Comparison of ENCODE assay signal across 8 mouse cellular contexts in the genomic region with DNA sequence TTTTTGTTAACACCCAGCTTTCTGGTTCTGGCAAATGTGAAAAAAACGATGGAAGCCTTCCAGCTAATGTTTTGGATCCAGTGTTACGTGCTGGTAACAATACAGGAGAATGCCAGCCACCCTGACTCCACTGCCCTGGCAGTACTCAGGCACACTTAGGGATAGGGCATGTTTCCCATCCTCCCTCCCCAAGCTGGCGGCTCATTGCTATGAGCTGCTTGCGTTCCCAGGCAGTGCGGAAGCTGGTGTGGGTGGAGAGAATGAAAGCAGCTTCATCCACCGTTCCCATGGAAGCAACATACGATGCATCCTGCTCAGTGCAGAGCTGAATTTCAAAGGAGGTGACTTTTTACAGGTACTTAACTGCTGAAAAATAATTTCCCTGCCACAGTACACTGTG. TPM values are rescaled to one million over a fixed set of nuclear protein-coding genes. Genes with fewer than 3 reads are reported as not detected.
A peak's percentile ranks its signal among the peaks of the same experiment; 100 is the strongest.
DNase-seq lines count a peak whose midpoint lies in the region; ATAC-seq and TF ChIP-seq lines count a peak whose summit lies in the region.

No protein-coding gene starts in this region.

- peak overlapping the region; percentile 40 for H3K9ac ChIP-seq in forebrain, postnatal 0 days
- peak overlapping the region; percentile 13; the same call in 1 of the 2 replicates for H3K9ac ChIP-seq in midbrain, embryonic 15.5 days

- 8% methylated on average over 7 of the region's 7 CpGs for WGBS in forebrain, postnatal 0 days
- WGBS in midbrain, embryonic 15.5 days, result 5% methylated on average over 7 of the region's 7 CpGs

- H3K4me2 ChIP-seq in forebrain, postnatal 0 days (ENCODE audit: low read depth), result peak overlapping the region; percentile 38
- peak overlapping the region; percentile 40 for H3K4me2 ChIP-seq in midbrain, embryonic 15.5 days

- 0 out of 2 replicates have a peak overlapping the region, but pooled peaks have one; percentile 3 for H3K4me3 ChIP-seq in forebrain, postnatal 0 days (ENCODE audit: low read depth, low read length)
- H3K4me3 ChIP-seq in midbrain, embryonic 15.5 days, result peak overlapping the region; percentile 1; the same call in 1 of the 2 replicates

- TF ChIP-seq CTCF in forebrain, postnatal 0 days (IDR thresholded peaks at IDR 0.05; ENCODE audit: low read depth), result no peak

- peak; percentile 14 for DNase-seq in adrenal gland, postnatal 14 days
- no peak for DNase-seq in adrenal gland, adult 8-10 months
- DNase-seq in ZHBTc4 (ENCODE audit: low read depth, low spot score), result peak; percentile 8
- DNase-seq in forebrain, postnatal 0 days, result peak; percentile 90
- DNase-seq in layer of hippocampus, adult 18-20 months (ENCODE audit: low spot score in 2 of 2), result peak; percentile 87 to 92
- DNase-seq in spleen, adult 18-20 months, result no peak
- DNase-seq in urinary bladder, postnatal 36 days (ENCODE audit: low spot score in 2 of 2), result no peak

- peak; percentile 92 for ATAC-seq in forebrain, postnatal 0 days
- peak; percentile 93 for ATAC-seq in midbrain, embryonic 15.5 days (replicated peaks)

- peaks cover 17% of the 10 kb centered on the region for H3K4me1 ChIP-seq in forebrain, postnatal 0 days (ENCODE audit: insufficient read depth)
- peaks cover 26% of the 10 kb centered on the region for H3K4me1 ChIP-seq in midbrain, embryonic 15.5 days

- H3K27ac ChIP-seq in forebrain, postnatal 0 days (ENCODE audit: low read depth, low read length), result peak overlapping the region; percentile 91
- peak overlapping the region; percentile 83 for H3K27ac ChIP-seq in midbrain, embryonic 15.5 days

- H3K9me3 ChIP-seq in forebrain, postnatal 0 days (ENCODE audit: low read length), result no peaks in the 10 kb centered on the region
- no peaks in the 10 kb centered on the region for H3K9me3 ChIP-seq in midbrain, embryonic 15.5 days

- no peaks in the 10 kb centered on the region for H3K36me3 ChIP-seq in forebrain, postnatal 0 days (ENCODE audit: insufficient read depth)
- no peaks in the 10 kb centered on the region for H3K36me3 ChIP-seq in midbrain, embryonic 15.5 days (replicated peaks)

- H3K27me3 ChIP-seq in forebrain, postnatal 0 days (ENCODE audit: insufficient read depth, low read length), result no peaks in the 10 kb centered on the region
- no peaks in the 10 kb centered on the region for H3K27me3 ChIP-seq in midbrain, embryonic 15.5 days (replicated peaks)

RNA-seq across cellular contexts. Expression of gene Spa17, which starts 12.1 kb away (rescaled TPM):
- total RNA-seq in adrenal gland, postnatal 14 days (2021), result 4.9 and 5.0 TPM in 2 replicates
- 1 to 10 TPM in 3 of 4 experiments, under 1 TPM in 1; 0.99 to 5.1 (median 3.2) TPM for total RNA-seq in adrenal gland, adult 8-10 months (2022)
- total RNA-seq in forebrain, postnatal 0 days (2014; rRNA removed), result 2.4 and 5.3 TPM in 2 replicates
- 10.2 and 10.8 TPM in 2 replicates for polyA plus RNA-seq in forebrain, postnatal 0 days (2015; fragmentation: Nextera tagmentation; extraction: Ambion mirVana)
- total RNA-seq in layer of hippocampus, adult 18-20 months (2021), result 1 to 10 TPM; 1.5 to 2.8 TPM
- polyA plus RNA-seq in midbrain, embryonic 15.5 days (2015; fragmentation: Nextera tagmentation; extraction: Ambion mirVana), result 8.5 and 8.6 TPM in 2 replicates

RNA-seq across cellular contexts. Expression of gene Tbrg1, which starts 31.5 kb away (rescaled TPM):
- 86.0 and 99.4 TPM in 2 replicates for total RNA-seq in adrenal gland, postnatal 14 days (2021)
- 10 to 100 TPM; 75.6 to 84.5 (median 81.8) TPM for total RNA-seq in adrenal gland, adult 8-10 months (2022)
- total RNA-seq in forebrain, postnatal 0 days (2014; rRNA removed), result 63.5 and 72.6 TPM in 2 replicates
- 84.3 and 97.0 TPM in 2 replicates for polyA plus RNA-seq in forebrain, postnatal 0 days (2015; fragmentation: Nextera tagmentation; extraction: Ambion mirVana)
- total RNA-seq in layer of hippocampus, adult 18-20 months (2021), result 10 to 100 TPM; 44.4 to 45.6 TPM
- 83.6 and 92.9 TPM in 2 replicates for polyA plus RNA-seq in midbrain, embryonic 15.5 days (2015; fragmentation: Nextera tagmentation; extraction: Ambion mirVana)

RNA-seq across cellular contexts. Expression of gene Panx3, which starts 43.4 kb away (rescaled TPM):
- 0.19 TPM in 2 replicates for total RNA-seq in adrenal gland, postnatal 14 days (2021)
- under 1 TPM in 2 of 4 experiments, not detected in 2; 0.12 to 0.31 TPM for total RNA-seq in adrenal gland, adult 8-10 months (2022)
- 0.08 and 1.8 TPM in 2 replicates for total RNA-seq in forebrain, postnatal 0 days (2014; rRNA removed)
- polyA plus RNA-seq in forebrain, postnatal 0 days (2015; fragmentation: Nextera tagmentation; extraction: Ambion mirVana), result not detected in 2 replicates
- not detected for total RNA-seq in layer of hippocampus, adult 18-20 months (2021)
- not detected in 2 replicates for polyA plus RNA-seq in midbrain, embryonic 15.5 days (2015; fragmentation: Nextera tagmentation; extraction: Ambion mirVana)

Comparison
In these comparisons a context has a peak if more than half of its experiments do, and no peak if none do; other contexts are left out.
1. DNase-seq: peak in adrenal gland, postnatal 14 days (single experiment), ZHBTc4 (single experiment), forebrain, postnatal 0 days (single experiment) and layer of hippocampus, adult 18-20 months (2 of 2); none in adrenal gland, adult 8-10 months (single experiment), spleen, adult 18-20 months (0 of 2) and urinary bladder, postnatal 36 days (0 of 2).